Mouse (Mus musculus) right cerebral cortex, postnatal 4 days (tissue): ENCODE data around the gene Cnnm2.
"Not testable (repeated sequence)": the region's sequence is repeated elsewhere in the genome, so short reads cannot be mapped to it uniquely, and the experiment has no call there.

Source experiments
- DNase-seq: peaks from one replicate; pipeline ENCODE4 v3.0.0-alpha.2; 2022

Cnnm2 gene

DNA sequence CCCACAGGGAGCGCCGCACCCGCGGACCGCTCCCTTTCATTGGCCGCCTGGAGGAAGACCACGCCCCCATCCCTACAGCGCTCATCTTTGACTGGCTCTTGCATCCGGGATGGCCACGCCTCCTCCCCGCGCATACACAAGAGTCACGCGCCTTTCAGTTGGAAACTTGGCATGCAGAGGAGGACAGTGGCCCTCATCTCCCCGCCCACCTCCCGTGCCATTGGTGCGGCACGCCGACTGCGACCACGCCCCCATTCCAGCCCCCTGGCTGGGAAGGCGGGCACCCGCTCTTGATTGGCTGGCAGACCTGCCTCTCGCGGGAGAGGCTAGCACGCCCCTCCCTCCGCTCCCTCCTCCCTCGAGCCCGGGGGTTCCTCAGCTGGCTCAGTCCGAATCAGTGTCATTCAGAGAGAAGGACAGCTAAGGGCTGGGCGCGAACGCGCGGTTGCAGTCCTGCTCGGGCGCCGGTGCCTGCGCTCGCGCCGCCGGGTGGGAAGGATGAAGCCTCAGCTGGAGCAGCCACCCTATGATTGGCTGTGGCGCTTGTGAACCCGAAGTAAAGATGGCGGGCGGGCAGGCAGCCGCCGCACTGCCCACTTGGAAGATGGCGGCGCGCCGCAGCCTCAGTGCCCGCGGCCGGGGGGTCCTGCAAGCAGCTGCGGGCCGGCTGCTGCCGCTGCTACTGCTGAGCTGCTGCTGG lies at the start of gene Cnnm2:
TSS of gene Cnnm2 (plus strand) at position 350 of the 700 bp plus-strand sequence.
- DNase-seq = peak; percentile 98

DNA sequence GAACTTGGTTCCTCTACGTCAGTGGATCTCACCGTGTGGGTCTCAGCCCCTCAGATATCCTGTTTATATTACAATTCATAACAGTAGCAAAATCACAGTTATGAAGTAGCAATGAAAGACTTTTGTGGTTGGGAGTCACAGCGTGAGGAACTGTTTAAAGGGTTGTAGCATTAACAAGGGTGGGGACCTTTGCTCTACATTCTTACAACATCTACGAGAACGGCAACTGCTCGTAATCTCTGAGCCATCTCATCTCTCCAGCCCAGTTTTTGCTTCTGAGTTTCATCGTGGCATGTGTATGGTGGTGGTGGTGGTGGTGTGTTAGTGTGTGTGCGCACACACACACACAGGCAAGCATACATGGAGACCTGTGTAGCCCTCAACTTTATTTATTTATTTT lies 47.2 kb upstream of the Cnnm2 start:
- DNase-seq = no peak

GRCm38 (mm10) chr19:46715016-46715415 lies 46.4 kb upstream of the Cnnm2 start:
- no peak for DNase-seq

DNA sequence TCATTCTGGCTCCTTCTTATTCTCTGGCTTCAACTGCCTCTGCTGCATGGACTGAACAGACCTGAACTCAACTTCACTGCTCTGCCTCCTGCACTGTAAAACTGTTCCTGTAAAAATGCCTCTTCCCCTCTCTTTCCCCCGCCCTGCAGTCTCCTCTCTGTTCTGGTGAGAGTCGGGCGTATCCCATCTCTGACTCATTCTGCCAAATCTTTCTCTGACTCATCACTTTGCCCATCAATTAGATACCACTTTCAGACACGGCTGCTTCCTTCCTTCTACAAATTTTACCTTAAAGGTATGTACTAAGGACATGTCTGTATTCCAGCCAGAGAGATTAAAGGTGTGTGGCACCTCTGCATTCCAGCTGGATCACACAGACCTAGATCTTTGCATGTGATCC lies 43.2 kb upstream of the Cnnm2 start:
- DNase-seq = no peak

DNA sequence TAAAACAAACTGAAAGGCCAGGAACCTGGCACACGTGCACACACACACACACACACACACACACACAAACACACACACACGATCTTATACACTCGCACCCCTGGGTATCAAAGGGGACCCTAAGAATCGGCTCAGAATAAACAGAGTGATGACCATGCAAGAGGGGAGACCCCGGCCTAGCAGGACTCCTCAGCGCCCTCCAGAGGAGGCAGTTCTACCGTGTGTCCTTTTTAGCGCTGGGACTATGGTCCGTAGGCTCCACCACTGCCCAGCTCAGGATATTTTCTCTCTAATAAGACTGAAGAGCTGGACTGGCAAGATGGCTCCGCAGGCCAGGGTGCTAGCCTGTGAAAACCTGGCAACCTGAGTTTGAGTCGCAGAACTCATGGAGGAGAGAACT lies 37.0 kb upstream of the Cnnm2 start:
- DNase-seq = no peak

GRCm38 (mm10) chr19:46726142-46726541 lies 35.3 kb upstream of the Cnnm2 start:
- no peak for DNase-seq

DNA sequence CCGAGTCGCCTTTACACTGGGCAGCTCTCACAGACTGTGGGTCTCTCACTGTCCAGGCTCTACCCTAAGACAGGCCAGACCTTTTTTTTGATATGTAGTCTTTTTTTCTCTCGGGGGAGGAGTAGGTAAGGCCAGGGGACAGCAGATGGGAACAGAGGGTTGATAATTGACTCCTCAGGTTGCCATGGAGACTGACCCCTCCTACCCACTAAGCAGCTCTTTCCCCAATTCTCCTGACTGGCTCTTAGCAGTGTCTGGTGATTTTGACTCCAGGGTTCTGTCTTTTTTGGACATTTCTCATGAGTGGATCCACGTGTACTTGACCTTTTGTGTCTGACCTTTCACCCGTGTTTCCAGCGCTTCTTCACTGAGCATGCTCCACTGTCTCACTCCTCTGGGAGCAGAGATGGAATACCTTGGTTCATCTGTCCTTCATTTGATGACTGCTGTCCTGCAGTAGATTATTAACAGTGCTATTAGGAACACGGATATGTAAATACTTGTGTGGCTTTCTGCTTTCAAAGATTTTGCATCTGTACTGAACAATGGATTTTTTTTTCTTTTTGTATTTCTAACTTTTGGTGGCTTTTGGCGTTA lies 34.2 kb upstream of the Cnnm2 start:
- no peak for DNase-seq

DNA sequence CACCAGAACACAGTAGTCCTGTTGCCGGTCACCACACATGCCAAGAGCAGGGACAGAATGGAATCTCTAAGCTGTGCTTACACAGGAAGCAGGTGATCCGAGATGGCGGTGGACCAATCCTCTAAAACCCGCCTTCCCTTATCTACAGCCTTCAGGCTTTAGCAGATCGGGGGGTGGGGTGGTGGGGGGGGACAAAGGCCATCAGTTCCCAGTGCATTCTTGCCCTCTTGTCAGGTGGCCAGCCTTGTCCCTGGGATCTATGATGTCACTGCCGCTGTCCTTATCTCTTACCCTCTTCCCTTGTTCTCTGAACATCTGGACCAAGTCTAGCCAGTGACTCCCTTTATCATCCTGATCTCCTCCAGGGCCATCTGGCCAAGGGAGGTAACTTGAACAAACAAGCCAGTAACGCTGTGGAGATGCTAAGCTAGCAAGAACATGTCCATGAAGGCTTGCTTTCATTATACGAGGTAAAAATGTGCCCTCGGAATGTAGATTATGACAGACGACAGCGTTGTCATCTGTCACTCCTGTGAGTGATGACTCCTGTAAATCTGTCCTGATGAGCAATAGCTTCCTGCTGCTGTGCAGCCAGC lies 33.4 kb upstream of the Cnnm2 start:
- DNase-seq = no peak

DNA sequence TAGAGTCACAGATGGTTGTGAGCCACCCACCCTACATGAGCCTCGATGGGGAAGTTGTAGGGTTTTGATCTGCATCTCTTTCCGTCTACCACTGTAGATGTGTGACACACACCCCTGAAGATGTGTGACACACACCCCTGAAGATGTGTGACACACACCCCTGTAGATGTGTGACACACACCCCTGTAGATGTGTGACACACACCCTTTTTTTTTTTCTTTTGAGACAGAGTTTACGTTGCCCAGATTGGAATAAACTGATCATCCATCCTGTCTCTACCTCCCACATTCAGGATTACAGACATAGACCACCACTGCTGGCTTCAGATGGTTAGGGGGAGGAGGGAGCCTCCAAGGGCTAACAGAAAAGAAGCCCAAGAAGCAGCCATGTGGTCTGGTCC lies 32.5 kb upstream of the Cnnm2 start:
- DNase-seq = no peak

- DNase-seq = no peak
Measured at GRCm38 (mm10) chr19:46731351-46731750, 30.0 kb upstream of the Cnnm2 start.

- not testable (repeated sequence) for DNase-seq
Measured at GRCm38 (mm10) chr19:46732673-46733072, 28.7 kb upstream of the Cnnm2 start.

DNA sequence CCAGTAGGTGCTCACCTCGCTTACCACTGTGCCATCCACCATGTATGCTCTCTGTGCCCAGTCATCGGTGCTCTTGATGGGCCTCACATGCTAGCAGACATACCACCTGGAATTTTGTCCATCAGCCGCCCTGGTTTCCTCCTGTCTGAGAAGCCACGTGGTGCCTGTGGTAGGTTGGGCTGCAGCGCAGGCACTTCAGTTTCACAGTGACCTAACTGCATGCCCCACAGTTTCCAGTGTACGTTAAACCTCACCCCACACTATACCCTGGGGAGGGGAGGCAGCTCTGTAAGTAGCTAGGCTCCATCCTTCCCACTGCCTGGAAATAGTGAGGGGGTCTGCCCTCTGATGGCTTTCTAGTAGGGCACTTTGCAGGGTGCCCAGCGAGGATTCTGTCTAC lies 27.8 kb upstream of the Cnnm2 start:
- no peak for DNase-seq

GRCm38 (mm10) chr19:46735241-46735640 lies 26.2 kb upstream of the Cnnm2 start:
- DNase-seq = no peak

GRCm38 (mm10) chr19:46737106-46737505 lies 24.3 kb upstream of the Cnnm2 start:
- DNase-seq = no peak

- peak; percentile 54 for DNase-seq
Measured at GRCm38 (mm10) chr19:46740341-46741008, 20.9 kb upstream of the Cnnm2 start.

DNA sequence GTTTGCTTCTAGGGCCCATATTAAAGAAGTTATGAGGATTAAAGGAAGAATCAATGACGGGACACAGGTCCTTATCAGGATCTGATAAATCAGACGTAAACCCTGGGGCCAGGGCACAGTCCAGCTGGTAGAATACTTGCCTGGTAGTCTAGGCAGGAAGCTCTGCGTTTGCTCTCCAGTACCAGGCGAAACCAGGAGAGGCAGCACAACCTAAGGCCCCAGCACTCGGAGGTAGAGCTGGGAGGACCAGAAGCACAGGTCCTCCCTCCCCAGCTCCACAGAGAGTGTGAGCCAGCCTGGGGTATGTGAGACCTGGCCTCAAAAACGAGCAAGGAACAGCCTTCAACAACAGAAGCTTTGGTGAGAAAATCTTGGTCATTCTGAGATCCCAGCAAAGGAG lies 19.8 kb upstream of the Cnnm2 start:
- DNase-seq = no peak

- no peak for DNase-seq
Measured at GRCm38 (mm10) chr19:46744681-46745080, 16.7 kb upstream of the Cnnm2 start.

GRCm38 (mm10) chr19:46747799-46748198 lies 13.6 kb upstream of the Cnnm2 start:
- no peak for DNase-seq

DNA sequence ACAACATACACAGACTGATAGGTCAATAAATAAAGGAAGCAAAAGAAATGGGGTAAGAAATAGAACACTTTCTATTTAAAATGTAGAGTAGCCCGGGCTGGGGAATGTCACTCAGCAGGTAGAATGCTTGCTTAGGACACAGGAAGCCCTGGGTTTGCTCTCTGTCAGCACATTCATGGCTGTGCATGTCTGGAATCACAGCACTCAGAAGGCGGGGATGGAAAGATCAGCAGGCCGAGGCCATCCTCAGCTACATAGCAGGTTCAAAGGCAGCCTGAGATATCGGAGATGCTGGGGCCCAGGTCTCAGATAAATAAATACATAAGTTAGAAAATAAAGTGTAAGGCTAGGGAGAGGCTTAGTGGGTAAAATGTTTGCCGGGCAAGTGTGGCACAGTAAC lies 9.2 kb upstream of the Cnnm2 start:
- DNase-seq = no peak

- DNase-seq = no peak
Measured at GRCm38 (mm10) chr19:46755066-46755465, 6.3 kb upstream of the Cnnm2 start.

- no peak for DNase-seq
Measured at GRCm38 (mm10) chr19:46756221-46756620, 5.2 kb upstream of the Cnnm2 start.

DNA sequence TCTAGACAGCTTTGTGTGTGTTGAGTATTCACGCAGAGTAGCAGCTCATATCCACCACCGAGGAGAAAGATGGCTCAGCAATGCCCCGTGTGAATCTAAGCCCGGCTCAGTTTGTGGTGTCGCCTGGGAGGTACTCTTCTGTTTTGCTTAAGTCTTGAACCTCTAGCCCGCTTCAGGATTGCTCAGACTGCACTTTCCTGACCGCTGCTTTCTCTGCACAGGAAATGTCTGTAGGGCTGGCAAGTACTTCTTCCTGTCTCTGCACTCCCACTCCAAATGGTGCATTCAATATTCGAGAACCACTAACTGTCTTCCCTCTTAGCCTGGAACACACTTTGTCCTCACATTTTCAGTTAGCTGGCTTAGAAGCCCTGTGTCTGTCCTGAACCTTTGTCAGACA lies 2.3 kb upstream of the Cnnm2 start:
- no peak for DNase-seq

DNA sequence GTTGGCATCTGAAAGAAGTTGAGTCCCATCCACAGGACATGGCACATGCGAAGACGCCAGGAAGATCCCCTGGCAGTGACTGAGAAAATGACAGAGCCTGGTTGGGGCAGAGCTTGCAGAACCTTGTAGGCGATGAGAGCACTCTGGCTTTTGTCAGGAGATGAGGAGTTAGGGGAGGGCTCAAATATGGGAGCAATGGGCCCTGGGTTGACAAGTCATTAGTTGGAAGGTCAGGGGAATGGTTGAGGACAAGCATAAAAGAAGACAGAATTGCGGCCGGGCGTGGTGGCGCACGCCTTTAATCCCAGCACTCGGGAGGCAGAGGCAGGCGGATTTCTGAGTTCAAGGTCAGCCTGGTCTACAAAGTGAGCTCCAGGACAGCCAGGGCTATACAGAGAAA lies 1.5 kb upstream of the Cnnm2 start:
- DNase-seq = not testable (repeated sequence)
